Mouse (Mus musculus) brain, embryonic 14.5 days (tissue): ENCODE measurements around the gene Klk4. TPM values are rescaled to one million over a fixed set of nuclear protein-coding genes. Genes with fewer than 3 reads are reported as not detected.

ENCODE experiments used
- DNase-seq: peaks from one replicate; pipeline ENCODE4 v3.0.0-alpha.2; 2011; ENCODE audit warnings: low read depth
- CTCF ChIP-seq: fragments of 200-500 bp; IDR thresholded peaks from 2 replicates; pipeline ENCODE4 v1.5.1; 2012; ENCODE audit warnings: inconsistent platforms, mild to moderate bottlenecking, moderate library complexity, borderline replicate concordance; ENCODE audit not compliant: insufficient read depth, insufficient read length; ENCODE audit errors: extremely low read depth
- POLR2A ChIP-seq: fragments of 200-500 bp; IDR thresholded peaks from 2 replicates; pipeline ENCODE4 v1.6.1; 2012; ENCODE audit warnings: mild to moderate bottlenecking, inconsistent platforms, borderline replicate concordance; ENCODE audit not compliant: poor library complexity, insufficient read depth, insufficient read length, severe bottlenecking; ENCODE audit errors: extremely low read depth
- polyA plus RNA-seq: library from polyadenylated mRNA; depleted of rRNA; stranded (reverse); fragments of >200 nt; gene quantifications from 2 replicates; pipeline ENCODE4 v1.2.3, GENCODE M21; 2012; rRNA removed

Gene Klk4
- polyA plus RNA-seq, 1 experiment = 0.93 TPM

DNA sequence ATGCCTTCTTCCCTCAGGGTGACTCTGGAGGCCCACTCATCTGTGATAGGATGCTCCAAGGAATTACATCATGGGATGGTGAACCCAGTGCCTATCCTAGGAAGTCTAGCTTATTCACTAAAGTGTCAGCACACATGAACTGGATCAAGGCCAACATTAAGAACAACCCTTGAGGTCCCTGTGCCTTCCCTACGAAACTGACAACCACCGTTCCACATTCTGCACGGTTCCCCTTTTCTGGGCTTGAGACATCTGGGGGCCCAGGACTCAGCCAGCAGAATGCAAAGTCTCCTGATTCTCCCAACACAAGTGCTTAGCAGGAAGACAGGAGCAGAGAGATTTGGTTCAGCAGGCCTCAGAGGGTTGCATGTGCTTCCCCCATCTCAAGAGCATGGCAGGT is 39.6 kb downstream of the Klk4 start:
- no peak for DNase-seq
- TF ChIP-seq CTCF (no peak), POLR2A (no peak)

DNA sequence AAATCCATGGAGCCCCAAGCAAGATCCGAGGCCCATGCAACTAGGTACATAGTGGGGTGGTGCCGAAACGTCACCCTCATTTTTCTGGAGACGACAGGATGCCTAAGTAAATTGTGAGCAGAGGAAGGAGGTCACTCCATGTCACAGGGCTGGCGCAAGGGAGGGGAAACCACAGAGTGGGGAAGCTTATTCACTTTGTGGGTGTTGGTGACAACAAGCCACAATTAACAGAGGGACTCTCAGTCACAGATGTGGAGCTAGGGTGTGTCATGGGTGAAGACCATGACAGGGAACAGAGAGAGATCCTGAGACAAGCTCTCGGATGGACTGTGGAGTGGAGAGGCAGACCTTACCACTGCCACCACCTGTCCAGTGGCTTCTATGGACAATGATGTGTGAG is 40.1 kb downstream of the Klk4 start:
- no peak for DNase-seq
- TF ChIP-seq CTCF (no peak), POLR2A (no peak)

DNA sequence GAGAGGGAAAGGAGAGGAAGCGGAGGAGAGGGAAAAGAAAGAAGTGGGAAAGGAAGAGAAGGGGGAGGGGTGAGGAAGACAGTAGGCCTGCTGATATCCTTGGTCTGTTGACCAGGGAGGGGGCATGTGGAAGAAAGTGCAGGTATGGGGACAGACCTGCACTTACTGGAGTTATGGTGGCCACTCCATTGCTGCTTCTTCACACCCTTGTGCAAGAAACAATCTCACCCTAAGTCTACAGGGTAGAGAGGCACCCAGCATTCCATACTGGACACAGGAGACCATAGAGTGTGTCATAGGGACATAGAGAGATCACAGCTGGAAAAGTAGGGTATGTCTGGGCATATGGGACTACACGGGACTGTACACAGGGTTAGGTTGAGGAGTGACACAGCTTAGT is 41.0 kb downstream of the Klk4 start:
- TF ChIP-seq CTCF (no peak), POLR2A (no peak)

DNA sequence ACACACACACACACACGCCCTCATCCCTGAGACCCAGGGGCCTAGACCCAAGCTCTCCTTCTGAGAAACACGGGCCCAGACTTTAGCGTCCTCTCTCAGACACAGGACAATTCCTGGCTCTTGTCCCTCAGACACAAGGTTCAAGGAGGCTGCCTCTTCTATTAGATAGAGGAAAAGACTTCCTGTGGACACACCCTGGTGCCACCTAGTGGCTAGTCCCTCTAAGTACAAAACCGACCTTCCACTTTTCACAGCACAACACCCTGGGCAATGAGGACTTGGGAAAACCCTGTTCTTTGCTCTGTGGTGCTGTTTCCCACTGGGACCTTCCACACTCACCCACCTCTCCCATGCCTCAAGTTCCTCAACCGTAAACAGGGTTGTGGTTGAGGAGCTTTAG is 45.0 kb downstream of the Klk4 start:
- TF ChIP-seq POLR2A (no peak), CTCF (peak; percentile 37; the same call in 1 of the 2 replicates)
- peak; percentile 14 for DNase-seq

More for the DNA sequence above, 41.0 kb downstream of the Klk4 start:
- no peak for DNase-seq

DNA sequence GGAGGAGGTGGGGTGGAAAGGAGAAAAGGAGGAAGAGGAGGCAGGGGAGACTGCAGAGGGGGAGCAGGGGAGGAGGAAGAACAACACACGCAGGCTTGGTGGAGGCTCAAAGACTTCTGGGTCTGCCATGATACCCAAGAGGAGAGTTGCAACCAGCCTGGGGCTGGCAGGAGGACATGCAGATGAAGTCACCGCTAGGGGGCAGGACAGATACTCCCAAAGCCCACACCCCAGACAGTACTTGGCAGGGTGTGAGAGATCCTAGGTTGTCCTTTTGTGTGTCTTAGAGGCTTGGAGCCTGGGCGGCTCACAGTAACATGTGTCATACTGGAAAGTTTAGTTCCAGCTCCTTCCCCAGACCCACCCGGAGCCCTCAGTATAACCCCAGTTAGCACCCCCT is 47.6 kb downstream of the Klk4 start:
- TF ChIP-seq POLR2A (no peak), CTCF (peak; percentile 49; the same call in 1 of the 2 replicates)
- DNase-seq = peak; percentile 37

DNA sequence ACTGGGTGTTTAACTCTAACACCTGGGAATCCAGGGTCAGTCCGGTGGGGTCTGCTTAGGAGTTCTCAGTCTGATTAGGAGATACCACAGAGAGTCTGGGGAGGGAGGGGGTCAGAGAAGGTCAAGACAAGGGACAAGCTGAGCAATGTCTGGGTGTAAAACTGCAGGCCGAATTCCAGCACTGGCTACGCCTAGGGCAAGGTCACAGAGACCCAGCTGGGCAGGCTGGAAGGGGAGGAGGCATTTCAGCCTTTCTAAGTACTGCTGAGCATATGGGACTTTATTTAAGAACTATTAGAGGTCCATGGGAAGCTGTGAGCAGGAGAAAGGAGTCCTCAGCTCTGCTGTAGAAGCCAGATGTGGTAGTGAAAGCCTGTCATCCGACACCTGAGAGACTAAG is 51.4 kb downstream of the Klk4 start:
- TF ChIP-seq POLR2A = no peak
- no peak for TF ChIP-seq CTCF
- no peak for DNase-seq

DNA sequence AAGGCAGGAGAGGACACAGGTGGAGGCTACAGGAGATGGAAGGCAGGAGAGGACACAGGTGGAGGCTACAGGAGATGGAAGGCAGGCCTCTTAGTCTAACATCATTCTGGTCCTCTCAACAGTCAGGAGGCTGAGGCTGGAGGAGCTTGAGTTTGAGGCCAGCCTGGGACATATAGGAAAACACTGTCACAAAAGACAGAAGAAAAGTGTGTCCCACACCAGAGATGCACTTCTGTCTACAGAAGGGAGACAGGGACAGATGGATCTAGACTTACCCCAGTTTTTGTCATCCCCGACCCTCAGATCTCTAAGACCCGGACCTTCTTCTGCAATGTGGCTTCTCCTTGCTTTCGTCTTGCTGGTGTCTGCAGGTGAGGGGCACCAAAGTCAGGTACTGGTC is 52.5 kb downstream of the Klk4 start, which contains the start of gene Klk15:
Klk15 (plus strand) TSS at position 301 of the 400 bp plus-strand sequence.
- DNase-seq = no peak
- TF ChIP-seq POLR2A = no peak
- TF ChIP-seq CTCF = no peak

DNA sequence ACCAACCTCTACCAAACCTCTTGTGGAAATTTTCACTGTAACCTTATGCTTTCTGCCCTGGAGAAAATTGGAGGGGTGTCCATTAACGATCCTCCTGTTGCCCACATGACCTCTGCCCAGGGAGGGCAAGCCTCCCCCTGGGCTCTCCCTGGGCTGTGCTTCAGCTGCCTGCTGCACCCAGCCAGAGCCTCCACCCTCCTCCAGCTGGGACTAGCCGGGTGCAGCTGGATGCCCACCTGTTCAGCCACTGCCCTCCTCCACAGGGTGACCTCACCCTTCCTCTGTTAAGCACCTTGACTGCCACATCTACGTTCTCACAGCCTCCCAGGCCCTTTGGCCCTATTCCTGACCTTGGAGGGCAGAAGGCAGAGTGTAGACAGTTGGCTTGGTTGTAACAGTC is 53.8 kb downstream of the Klk4 start:
- TF ChIP-seq POLR2A (no peak), CTCF (no peak)
- no peak for DNase-seq

Other genes starting within 250 kb of the Klk4 start
- gene Ceacam18, start 246.5 kb upstream of the Klk4 start, polyA plus RNA-seq = 0.05 TPM in 1 of 2 replicates, not detected in the other
- gene Siglece, start 221.0 kb upstream of the Klk4 start, polyA plus RNA-seq = 0.19 and 0.27 TPM in 2 replicates
- 25.4 and 27.8 TPM in 2 replicates for gene Ctu1, start 209.1 kb upstream of the Klk4 start, polyA plus RNA-seq
- 0.11 and 0.16 TPM in 2 replicates for gene Klk14, start 190.7 kb upstream of the Klk4 start, polyA plus RNA-seq
- 0.04 and 0.14 TPM in 2 replicates for gene Klk13, start 168.6 kb upstream of the Klk4 start, polyA plus RNA-seq
- not detected in 2 replicates for gene Klk12, start 112.3 kb upstream of the Klk4 start, polyA plus RNA-seq
- gene Klk11, start 106.6 kb upstream of the Klk4 start, polyA plus RNA-seq = 0.35 TPM in 1 of 2 replicates, not detected in the other
- gene Klk10, start 100.1 kb upstream of the Klk4 start, polyA plus RNA-seq = 0.21 and 0.49 TPM in 2 replicates
- not detected in 2 replicates for gene Klk9, start 89.3 kb upstream of the Klk4 start, polyA plus RNA-seq
- gene Klk8, start 83.6 kb upstream of the Klk4 start, polyA plus RNA-seq = 3.2 and 4.8 TPM in 2 replicates
- 0.05 and 0.08 TPM in 2 replicates for gene Klk7, start 69.9 kb upstream of the Klk4 start, polyA plus RNA-seq
- not detected in 2 replicates for gene Klk6, start 56.7 kb upstream of the Klk4 start, polyA plus RNA-seq
- gene Klk5, start 39.2 kb upstream of the Klk4 start, polyA plus RNA-seq = not detected in 2 replicates
- not detected in 2 replicates for gene Klk15, start 52.6 kb downstream of the Klk4 start, polyA plus RNA-seq
- gene Klk1b8, start 69.5 kb downstream of the Klk4 start, polyA plus RNA-seq = not detected in 2 replicates
- not detected in 2 replicates for gene Klk1b1, start 85.6 kb downstream of the Klk4 start, polyA plus RNA-seq
- gene Klk1b9, start 94.9 kb downstream of the Klk4 start, polyA plus RNA-seq = not detected in 2 replicates
- not detected in 2 replicates for gene Klk1b11, start 114.7 kb downstream of the Klk4 start, polyA plus RNA-seq
- not detected in 2 replicates for gene Klk1b26, start 131.0 kb downstream of the Klk4 start, polyA plus RNA-seq
- 0.10 TPM in 2 replicates for gene Klk1b27, start 171.1 kb downstream of the Klk4 start, polyA plus RNA-seq
- gene Klk1b21, start 221.2 kb downstream of the Klk4 start, polyA plus RNA-seq = not detected in 2 replicates
- not detected in 2 replicates for gene Klk1b22, start 231.5 kb downstream of the Klk4 start, polyA plus RNA-seq